Mouse (Mus musculus): Measurements from ENCODE around the gene Cbfa2t3. TPM values are rescaled to one million over a fixed set of nuclear protein-coding genes. Genes with fewer than 3 reads are reported as not detected.
A peak's percentile ranks its signal among the peaks of the same experiment; 100 is the strongest.

The Cbfa2t3 gene
- polyA plus RNA-seq, 1 experiment: 58.8 TPM

GRCm38 (mm10) chr8:122720811-122721640 is 22.1 kb upstream of the Cbfa2t3 start:
- peak overlapping the region; percentile 80 for H3K27ac ChIP-seq (ENCODE audit: control insufficient read depth, insufficient read depth, low read depth, low read length, poor library complexity)
- peaks cover 11% of the 10 kb centered on the region for H3K4me1 ChIP-seq (ENCODE audit: control insufficient read depth, insufficient read depth, low read length)
- WGBS: 16% methylated on average over 14 of the region's 14 CpGs
- no peak overlapping the region for H3K4me3 ChIP-seq (replicated peaks; ENCODE audit: control insufficient read depth, low read depth, low read length)
- TF ChIP-seq CTCF (IDR thresholded peaks at IDR 0.05; ENCODE audit: control insufficient read depth, insufficient read depth, low read length) (no peak), POLR2A (IDR thresholded peaks at IDR 0.05; ENCODE audit: borderline replicate concordance, control insufficient read depth, low read depth, low read length) (0 out of 2 replicates have a peak, but pooled peaks have one; percentile 29)

- 3% methylated on average over 25 of the region's 25 CpGs for WGBS
- Histone ChIP-seq H3K4me3 (replicated peaks; ENCODE audit: control insufficient read depth, low read depth, low read length) (no peak overlapping the region), H3K4me1 (ENCODE audit: control insufficient read depth, insufficient read depth, low read length) (peaks cover 11% of the 10 kb centered on the region), H3K27ac (ENCODE audit: control insufficient read depth, insufficient read depth, low read depth, low read length, poor library complexity) (peak overlapping the region; percentile 80)
- no peak for TF ChIP-seq CTCF (IDR thresholded peaks at IDR 0.05; ENCODE audit: control insufficient read depth, insufficient read depth, low read length)
Observed at GRCm38 (mm10) chr8:122720070-122720729, 21.3 kb upstream of the Cbfa2t3 start.

GRCm38 (mm10) chr8:122719500-122720065 is 20.7 kb upstream of the Cbfa2t3 start:
- TF ChIP-seq CTCF (IDR thresholded peaks at IDR 0.05; ENCODE audit: control insufficient read depth, insufficient read depth, low read length) (0 out of 2 replicates have a peak, but pooled peaks have one; percentile 11), POLR2A (IDR thresholded peaks at IDR 0.05; ENCODE audit: borderline replicate concordance, control insufficient read depth, low read depth, low read length) (no peak)
- peak overlapping the region; percentile 12 for H3K4me3 ChIP-seq (replicated peaks; ENCODE audit: control insufficient read depth, low read depth, low read length)
- peak overlapping the region; percentile 77 for H3K27ac ChIP-seq (ENCODE audit: control insufficient read depth, insufficient read depth, low read depth, low read length, poor library complexity)
- WGBS: 9% methylated on average over 7 of the region's 7 CpGs
- H3K4me1 ChIP-seq (ENCODE audit: control insufficient read depth, insufficient read depth, low read length): peaks cover 11% of the 10 kb centered on the region

GRCm38 (mm10) chr8:122718711-122719499 is 20.0 kb upstream of the Cbfa2t3 start:
- TF ChIP-seq CTCF (IDR thresholded peaks at IDR 0.05; ENCODE audit: control insufficient read depth, insufficient read depth, low read length) (no peak), POLR2A (IDR thresholded peaks at IDR 0.05; ENCODE audit: borderline replicate concordance, control insufficient read depth, low read depth, low read length) (no peak)
- peak overlapping the region; percentile 43; the same call in 1 of the 2 replicates for H3K27ac ChIP-seq (ENCODE audit: control insufficient read depth, insufficient read depth, low read depth, low read length, poor library complexity)
- 69% methylated on average over 14 of the region's 14 CpGs for WGBS
- peaks cover 11% of the 10 kb centered on the region for H3K4me1 ChIP-seq (ENCODE audit: control insufficient read depth, insufficient read depth, low read length)
- no peak overlapping the region for H3K4me3 ChIP-seq (replicated peaks; ENCODE audit: control insufficient read depth, low read depth, low read length)

- TF ChIP-seq POLR2A (IDR thresholded peaks at IDR 0.05; ENCODE audit: borderline replicate concordance, control insufficient read depth, low read depth, low read length): no peak
- TF ChIP-seq CTCF (IDR thresholded peaks at IDR 0.05; ENCODE audit: control insufficient read depth, insufficient read depth, low read length): no peak
- H3K27ac ChIP-seq (ENCODE audit: control insufficient read depth, insufficient read depth, low read depth, low read length, poor library complexity): no peak overlapping the region
- 49% methylated on average over 10 of the region's 10 CpGs for WGBS
- peaks cover 11% of the 10 kb centered on the region for H3K4me1 ChIP-seq (ENCODE audit: control insufficient read depth, insufficient read depth, low read length)
- H3K4me3 ChIP-seq (replicated peaks; ENCODE audit: control insufficient read depth, low read depth, low read length): no peak overlapping the region
Observed at GRCm38 (mm10) chr8:122717869-122718509, 19.1 kb upstream of the Cbfa2t3 start.

- no peak overlapping the region for H3K27ac ChIP-seq (ENCODE audit: control insufficient read depth, insufficient read depth, low read depth, low read length, poor library complexity)
- 82% methylated on average over 8 of the region's 8 CpGs for WGBS
- TF ChIP-seq POLR2A (IDR thresholded peaks at IDR 0.05; ENCODE audit: borderline replicate concordance, control insufficient read depth, low read depth, low read length) (no peak), CTCF (IDR thresholded peaks at IDR 0.05; ENCODE audit: control insufficient read depth, insufficient read depth, low read length) (no peak)
Observed at GRCm38 (mm10) chr8:122716566-122716965, 17.7 kb upstream of the Cbfa2t3 start.

GRCm38 (mm10) chr8:122713157-122713518 is 14.2 kb upstream of the Cbfa2t3 start:
- TF ChIP-seq CTCF (IDR thresholded peaks at IDR 0.05; ENCODE audit: control insufficient read depth, insufficient read depth, low read length): no peak
- no peak for TF ChIP-seq POLR2A (IDR thresholded peaks at IDR 0.05; ENCODE audit: borderline replicate concordance, control insufficient read depth, low read depth, low read length)
- peaks cover 19% of the 10 kb centered on the region for H3K4me1 ChIP-seq (ENCODE audit: control insufficient read depth, insufficient read depth, low read length)
- H3K27ac ChIP-seq (ENCODE audit: control insufficient read depth, insufficient read depth, low read depth, low read length, poor library complexity): no peak overlapping the region
- 67% methylated on average over 5 of the region's 5 CpGs for WGBS
- H3K4me3 ChIP-seq (replicated peaks; ENCODE audit: control insufficient read depth, low read depth, low read length): no peak overlapping the region

More at GRCm38 (mm10) chr8:122716566-122716965, 17.7 kb upstream of the Cbfa2t3 start:
- Histone ChIP-seq H3K4me1 (ENCODE audit: control insufficient read depth, insufficient read depth, low read length) (peaks cover 17% of the 10 kb centered on the region), H3K4me3 (replicated peaks; ENCODE audit: control insufficient read depth, low read depth, low read length) (no peak overlapping the region)
